Mouse (Mus musculus): ENCODE measurements around the gene Lrba. TPM values are rescaled to one million over a fixed set of nuclear protein-coding genes. Genes with fewer than 3 reads are reported as not detected.
A peak's percentile ranks its signal among the peaks of the same experiment; 100 is the strongest.

The Lrba gene
- polyA plus RNA-seq, 1 experiment from 2014 or later, result 2.5 TPM

DNA sequence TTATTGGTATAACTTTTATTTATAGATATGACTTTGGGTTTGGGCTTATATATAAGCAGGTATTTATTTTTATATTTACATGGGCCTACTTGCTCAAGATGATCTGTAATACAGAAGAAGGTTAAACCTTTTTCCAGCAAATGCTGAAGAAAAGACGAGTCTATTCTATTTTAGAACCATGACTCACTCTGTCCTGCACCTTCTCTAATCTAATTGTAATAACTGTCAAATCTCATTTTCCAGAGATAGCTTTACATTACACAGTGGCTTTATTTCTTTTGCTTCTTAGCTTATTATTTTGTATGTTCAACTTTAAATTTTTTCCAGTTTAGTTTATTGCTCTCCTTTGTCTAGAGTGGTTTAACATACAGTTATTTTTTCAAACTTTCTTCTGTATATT lies 464.0 kb downstream of the Lrba start:
- H3K27ac ChIP-seq (ENCODE audit: low read length), result no peak overlapping the region
- no peaks in the 10 kb centered on the region for H3K4me1 ChIP-seq (ENCODE audit: insufficient read depth, low read depth, low read length)
- 65% methylated on average over 1 of the region's 1 CpGs for WGBS
- ATAC-seq (no peak), DNase-seq (ENCODE audit: low spot score) (no peak)
- H3K9me3 ChIP-seq (ENCODE audit: low read length), result no peaks in the 10 kb centered on the region
- H3K36me3 ChIP-seq (ENCODE audit: insufficient read depth, low read length), result no peaks in the 10 kb centered on the region
- H3K27me3 ChIP-seq (replicated peaks; ENCODE audit: insufficient read depth, low read length), result no peaks in the 10 kb centered on the region
- H3K9ac ChIP-seq (replicated peaks; ENCODE audit: low read depth), result no peak overlapping the region
- TF ChIP-seq CTCF (IDR thresholded peaks at IDR 0.05), result no peak
- TF ChIP-seq EP300 (IDR thresholded peaks at IDR 0.05), result no peak
- no peak overlapping the region for H3K4me2 ChIP-seq (replicated peaks; ENCODE audit: low read depth, low read length)
- H3K4me3 ChIP-seq (ENCODE audit: low read depth, low read length), result no peak overlapping the region

GRCm38 (mm10) chr3:86689305-86689704 lies 464.8 kb downstream of the Lrba start:
- no peak for TF ChIP-seq CTCF (IDR thresholded peaks at IDR 0.05)
- TF ChIP-seq EP300 (IDR thresholded peaks at IDR 0.05), result no peak
- no peak for ATAC-seq
- H3K4me3 ChIP-seq (ENCODE audit: low read depth, low read length), result no peak overlapping the region
- no peak overlapping the region for H3K27ac ChIP-seq (ENCODE audit: low read length)
- no peak for DNase-seq (ENCODE audit: low spot score)
- H3K4me1 ChIP-seq (ENCODE audit: insufficient read depth, low read depth, low read length), result no peaks in the 10 kb centered on the region
- 23% methylated on average over 7 of the region's 7 CpGs for WGBS
- H3K4me2 ChIP-seq (replicated peaks; ENCODE audit: low read depth, low read length), result no peak overlapping the region
- no peaks in the 10 kb centered on the region for H3K9me3 ChIP-seq (ENCODE audit: low read length)
- H3K27me3 ChIP-seq (replicated peaks; ENCODE audit: insufficient read depth, low read length), result no peaks in the 10 kb centered on the region
- no peak overlapping the region for H3K9ac ChIP-seq (replicated peaks; ENCODE audit: low read depth)
- no peaks in the 10 kb centered on the region for H3K36me3 ChIP-seq (ENCODE audit: insufficient read depth, low read length)

- no peak overlapping the region for H3K27ac ChIP-seq (ENCODE audit: low read length)
- H3K9ac ChIP-seq (replicated peaks; ENCODE audit: low read depth), result no peak overlapping the region
- TF ChIP-seq EP300 (IDR thresholded peaks at IDR 0.05) (no peak), CTCF (IDR thresholded peaks at IDR 0.05) (no peak)
- no peaks in the 10 kb centered on the region for H3K9me3 ChIP-seq (ENCODE audit: low read length)
- no peak overlapping the region for H3K4me2 ChIP-seq (replicated peaks; ENCODE audit: low read depth, low read length)
- DNase-seq (ENCODE audit: low spot score), result no peak
- H3K27me3 ChIP-seq (replicated peaks; ENCODE audit: insufficient read depth, low read length), result no peaks in the 10 kb centered on the region
- H3K36me3 ChIP-seq (ENCODE audit: insufficient read depth, low read length), result no peaks in the 10 kb centered on the region
- H3K4me3 ChIP-seq (ENCODE audit: low read depth, low read length), result no peak overlapping the region
- no peak for ATAC-seq
- no peaks in the 10 kb centered on the region for H3K4me1 ChIP-seq (ENCODE audit: insufficient read depth, low read depth, low read length)
These were observed 468.3 kb downstream of the Lrba start for GRCm38 (mm10) chr3:86692779-86693178.

- Histone ChIP-seq H3K27ac (ENCODE audit: low read length) (no peak overlapping the region), H3K9ac (replicated peaks; ENCODE audit: low read depth) (no peak overlapping the region), H3K4me2 (replicated peaks; ENCODE audit: low read depth, low read length) (no peak overlapping the region), H3K9me3 (ENCODE audit: low read length) (no peaks in the 10 kb centered on the region), H3K36me3 (ENCODE audit: insufficient read depth, low read length) (no peaks in the 10 kb centered on the region), H3K4me3 (ENCODE audit: low read depth, low read length) (no peak overlapping the region), H3K27me3 (replicated peaks; ENCODE audit: insufficient read depth, low read length) (no peaks in the 10 kb centered on the region), H3K4me1 (ENCODE audit: insufficient read depth, low read depth, low read length) (no peaks in the 10 kb centered on the region)
- no peak for DNase-seq (ENCODE audit: low spot score)
- TF ChIP-seq EP300 (IDR thresholded peaks at IDR 0.05) (no peak), CTCF (IDR thresholded peaks at IDR 0.05) (no peak)
- ATAC-seq, result no peak
- 60% methylated on average over 7 of the region's 7 CpGs for WGBS
These were observed 469.1 kb downstream of the Lrba start for GRCm38 (mm10) chr3:86693553-86693952.

GRCm38 (mm10) chr3:86698947-86699346 lies 474.5 kb downstream of the Lrba start:
- TF ChIP-seq EP300 (IDR thresholded peaks at IDR 0.05) (no peak), CTCF (IDR thresholded peaks at IDR 0.05) (no peak)
- no peak for DNase-seq (ENCODE audit: low spot score)
- Histone ChIP-seq H3K4me2 (replicated peaks; ENCODE audit: low read depth, low read length) (no peak overlapping the region), H3K27ac (ENCODE audit: low read length) (no peak overlapping the region), H3K27me3 (replicated peaks; ENCODE audit: insufficient read depth, low read length) (no peaks in the 10 kb centered on the region), H3K9me3 (ENCODE audit: low read length) (no peaks in the 10 kb centered on the region), H3K36me3 (ENCODE audit: insufficient read depth, low read length) (no peaks in the 10 kb centered on the region), H3K9ac (replicated peaks; ENCODE audit: low read depth) (no peak overlapping the region), H3K4me3 (ENCODE audit: low read depth, low read length) (no peak overlapping the region), H3K4me1 (ENCODE audit: insufficient read depth, low read depth, low read length) (no peaks in the 10 kb centered on the region)
- ATAC-seq, result no peak
- 38% methylated on average over 2 of the region's 2 CpGs for WGBS

- no peak overlapping the region for H3K4me3 ChIP-seq (ENCODE audit: low read depth, low read length)
- no peak overlapping the region for H3K9ac ChIP-seq (replicated peaks; ENCODE audit: low read depth)
- no peaks in the 10 kb centered on the region for H3K27me3 ChIP-seq (replicated peaks; ENCODE audit: insufficient read depth, low read length)
- H3K4me1 ChIP-seq (ENCODE audit: insufficient read depth, low read depth, low read length), result no peaks in the 10 kb centered on the region
- WGBS, result 43% methylated on average over 1 of the region's 1 CpGs
- no peak overlapping the region for H3K4me2 ChIP-seq (replicated peaks; ENCODE audit: low read depth, low read length)
- H3K27ac ChIP-seq (ENCODE audit: low read length), result no peak overlapping the region
- ATAC-seq (no peak), DNase-seq (ENCODE audit: low spot score) (peak; percentile 49)
- TF ChIP-seq EP300 (IDR thresholded peaks at IDR 0.05) (no peak), CTCF (IDR thresholded peaks at IDR 0.05) (no peak)
- H3K36me3 ChIP-seq (ENCODE audit: insufficient read depth, low read length), result no peaks in the 10 kb centered on the region
- no peaks in the 10 kb centered on the region for H3K9me3 ChIP-seq (ENCODE audit: low read length)
These were observed 476.7 kb downstream of the Lrba start for GRCm38 (mm10) chr3:86701163-86701563.

DNA sequence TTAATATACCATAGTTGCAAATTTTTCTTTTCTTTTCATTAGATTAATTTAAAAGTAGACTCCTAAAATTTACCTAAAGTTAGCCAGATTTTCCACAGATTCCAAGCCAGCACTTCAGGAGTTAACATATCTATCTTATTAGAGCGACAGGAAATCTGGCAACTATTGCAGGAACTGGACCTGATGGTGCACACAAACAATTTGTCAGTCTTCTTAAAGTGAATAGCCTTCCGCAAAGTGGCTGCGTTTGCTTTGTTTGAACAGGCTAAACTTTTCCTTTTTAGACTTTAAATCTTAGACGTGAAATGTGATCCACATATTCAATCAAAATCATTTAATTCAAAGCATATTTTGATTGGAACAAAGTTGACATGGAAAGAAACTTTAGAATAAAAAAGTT lies 485.0 kb downstream of the Lrba start:
- ATAC-seq, result no peak
- no peaks in the 10 kb centered on the region for H3K36me3 ChIP-seq (ENCODE audit: insufficient read depth, low read length)
- H3K27me3 ChIP-seq (replicated peaks; ENCODE audit: insufficient read depth, low read length), result no peaks in the 10 kb centered on the region
- H3K4me3 ChIP-seq (ENCODE audit: low read depth, low read length), result no peak overlapping the region
- no peak overlapping the region for H3K27ac ChIP-seq (ENCODE audit: low read length)
- H3K4me2 ChIP-seq (replicated peaks; ENCODE audit: low read depth, low read length), result no peak overlapping the region
- TF ChIP-seq CTCF (IDR thresholded peaks at IDR 0.05) (no peak), EP300 (IDR thresholded peaks at IDR 0.05) (no peak; the same call in 1 of the 2 replicates)
- 17% methylated on average over 4 of the region's 4 CpGs for WGBS
- H3K4me1 ChIP-seq (ENCODE audit: insufficient read depth, low read depth, low read length), result no peaks in the 10 kb centered on the region
- no peaks in the 10 kb centered on the region for H3K9me3 ChIP-seq (ENCODE audit: low read length)
- no peak overlapping the region for H3K9ac ChIP-seq (replicated peaks; ENCODE audit: low read depth)
- peak; percentile 13 for DNase-seq (ENCODE audit: low spot score)
